Mouse (Mus musculus) embryonic facial prominence, embryonic 12.5 days (tissue): Measurements from ENCODE around the gene Rep15. TPM values are rescaled to one million over a fixed set of nuclear protein-coding genes. Genes with fewer than 3 reads are reported as not detected.

Experiments used
- ATAC-seq: fragments of 200-750 bp; cut with Nextera tagmentation; 2 replicates; pipeline ENCODE4 v1.8.0; 2017; ENCODE audit not compliant: insufficient number of reproducible peaks, insufficient read depth, low FRiP score, low TSS enrichment
- H3K27ac ChIP-seq: fragments of 300-500 bp; sonication (generic); 2 replicates; pipeline ENCODE4 v1.5.1; 2016; ENCODE audit warnings: mild to moderate bottlenecking
- H3K27me3 ChIP-seq: fragments of 300-500 bp; sonication (generic); 2 replicates; pipeline ENCODE4 v1.6.1; 2016; ENCODE audit warnings: mild to moderate bottlenecking, moderate library complexity
- H3K36me3 ChIP-seq: fragments of 300-500 bp; sonication (generic); 2 replicates; pipeline ENCODE4 v1.6.1; 2016; ENCODE audit warnings: mild to moderate bottlenecking
- H3K4me1 ChIP-seq: fragments of 300-500 bp; sonication (generic); 2 replicates; pipeline ENCODE4 v1.6.1; 2016
- H3K4me2 ChIP-seq: fragments of 300-500 bp; sonication (generic); replicated peaks from 2 replicates; pipeline ENCODE4 v1.6.1; 2016; ENCODE audit warnings: mild to moderate bottlenecking, moderate library complexity
- H3K4me3 ChIP-seq: fragments of 300-500 bp; sonication (generic); 2 replicates; pipeline ENCODE4 v1.5.1; 2016; ENCODE audit warnings: mild to moderate bottlenecking
- H3K9ac ChIP-seq: fragments of 300-500 bp; sonication (generic); 2 replicates; pipeline ENCODE4 v1.6.1; 2016; ENCODE audit warnings: mild to moderate bottlenecking, moderate library complexity
- H3K9me3 ChIP-seq: fragments of 300-500 bp; sonication (generic); 2 replicates; pipeline ENCODE4 v1.6.1; 2016; ENCODE audit warnings: mild to moderate bottlenecking, moderate library complexity
- WGBS: fragments of 180-500 bp; shearing (Covaris S2); methylation state at CpG from one replicate; pipeline ENCODE4 v1.1.7; 2016; 5-methylcytosine and 5-hydroxymethylcytosine counted together
- polyA plus RNA-seq: library from polyadenylated mRNA; unstranded; fragments of >200 nt; fragmentation: Nextera tagmentation; extraction: Ambion mirVana; gene quantifications from 2 replicates; pipeline ENCODE4 v1.2.1, GENCODE M21; 2016

Gene Rep15
- polyA plus RNA-seq, 1 experiment from 2014 or later, result 1.8 TPM

GRCm38 (mm10) chr6:147011555-147011954 is 20.8 kb upstream of the Rep15 start:
- no peaks in the 10 kb centered on the region for H3K9me3 ChIP-seq
- H3K4me3 ChIP-seq, result no peak overlapping the region
- H3K36me3 ChIP-seq, result peaks cover 20% of the 10 kb centered on the region
- H3K27me3 ChIP-seq, result no peaks in the 10 kb centered on the region
- no peak overlapping the region for H3K27ac ChIP-seq
- 64% methylated on average over 6 of the region's 6 CpGs for WGBS
- ATAC-seq, result no peak
- peaks cover 6% of the 10 kb centered on the region; the same call in 1 of the 2 replicates for H3K4me1 ChIP-seq
- no peak overlapping the region for H3K4me2 ChIP-seq
- no peak overlapping the region for H3K9ac ChIP-seq

DNA sequence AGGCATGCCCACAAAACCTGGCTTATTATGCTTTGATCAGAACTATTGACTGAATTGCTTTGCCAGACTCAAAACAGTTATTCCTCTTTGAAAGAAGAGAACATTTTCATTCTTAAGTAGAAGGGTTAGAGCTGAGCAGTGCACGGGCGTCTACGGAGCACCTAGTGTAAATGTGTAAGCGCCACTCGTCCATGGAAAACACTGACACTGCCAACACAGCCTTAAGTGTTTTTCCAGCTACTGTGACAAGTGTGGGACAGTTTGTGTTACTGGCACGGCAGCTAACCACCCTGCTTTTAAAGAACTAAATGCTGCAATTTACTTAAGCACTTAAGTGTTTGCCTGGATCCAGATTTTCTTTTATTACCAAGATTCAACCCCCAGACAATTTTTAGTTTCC is 20.4 kb upstream of the Rep15 start:
- Histone ChIP-seq H3K27ac (no peak overlapping the region), H3K36me3 (peaks cover 20% of the 10 kb centered on the region), H3K9ac (no peak overlapping the region), H3K4me1 (peaks cover 6% of the 10 kb centered on the region; the same call in 1 of the 2 replicates), H3K4me3 (no peak overlapping the region), H3K4me2 (no peak overlapping the region), H3K27me3 (no peaks in the 10 kb centered on the region), H3K9me3 (no peaks in the 10 kb centered on the region)
- no peak for ATAC-seq
- 69% methylated on average over 6 of the region's 6 CpGs for WGBS

GRCm38 (mm10) chr6:147013546-147013945 is 18.8 kb upstream of the Rep15 start:
- Histone ChIP-seq H3K27ac (no peak overlapping the region), H3K4me3 (no peak overlapping the region), H3K9ac (no peak overlapping the region), H3K4me2 (no peak overlapping the region), H3K36me3 (peaks cover 15% of the 10 kb centered on the region; the same call in 1 of the 2 replicates), H3K4me1 (peaks cover 6% of the 10 kb centered on the region; the same call in 1 of the 2 replicates), H3K9me3 (no peaks in the 10 kb centered on the region), H3K27me3 (no peaks in the 10 kb centered on the region)
- ATAC-seq, result no peak
- WGBS, result 81% methylated on average over 1 of the region's 1 CpGs

- peaks cover 26% of the 10 kb centered on the region for H3K36me3 ChIP-seq
- H3K9ac ChIP-seq, result no peak overlapping the region
- ATAC-seq, result no peak
- no peaks in the 10 kb centered on the region for H3K9me3 ChIP-seq
- H3K27ac ChIP-seq, result no peak overlapping the region
- H3K27me3 ChIP-seq, result no peaks in the 10 kb centered on the region
- no peak overlapping the region for H3K4me3 ChIP-seq
- no peaks in the 10 kb centered on the region for H3K4me1 ChIP-seq
- WGBS, result 93% methylated on average over 4 of the region's 4 CpGs
- no peak overlapping the region for H3K4me2 ChIP-seq
Observed at GRCm38 (mm10) chr6:147017906-147018305, 14.5 kb upstream of the Rep15 start.

GRCm38 (mm10) chr6:147018364-147018763 is 14.0 kb upstream of the Rep15 start:
- no peak overlapping the region for H3K4me3 ChIP-seq
- H3K27ac ChIP-seq, result no peak overlapping the region
- ATAC-seq, result no peak
- H3K36me3 ChIP-seq, result peaks cover 30% of the 10 kb centered on the region
- 93% methylated on average over 5 of the region's 5 CpGs for WGBS
- no peak overlapping the region for H3K4me2 ChIP-seq
- no peak overlapping the region for H3K9ac ChIP-seq
- H3K4me1 ChIP-seq, result no peaks in the 10 kb centered on the region
- no peaks in the 10 kb centered on the region for H3K27me3 ChIP-seq
- H3K9me3 ChIP-seq, result no peaks in the 10 kb centered on the region

GRCm38 (mm10) chr6:147021181-147021580 is 11.2 kb upstream of the Rep15 start:
- Histone ChIP-seq H3K4me1 (no peaks in the 10 kb centered on the region), H3K4me2 (no peak overlapping the region), H3K9ac (no peak overlapping the region), H3K9me3 (no peaks in the 10 kb centered on the region), H3K36me3 (peaks cover 37% of the 10 kb centered on the region), H3K27me3 (no peaks in the 10 kb centered on the region), H3K27ac (no peak overlapping the region), H3K4me3 (no peak overlapping the region)
- 96% methylated on average over 5 of the region's 5 CpGs for WGBS
- ATAC-seq, result no peak

GRCm38 (mm10) chr6:147022375-147023132 is 9.8 kb upstream of the Rep15 start:
- 87% methylated on average over 16 of the region's 16 CpGs for WGBS
- peaks cover 39% of the 10 kb centered on the region for H3K36me3 ChIP-seq
- no peak for ATAC-seq

GRCm38 (mm10) chr6:147023133-147023395 is 9.3 kb upstream of the Rep15 start:
- H3K27me3 ChIP-seq, result no peaks in the 10 kb centered on the region
- no peak overlapping the region for H3K4me3 ChIP-seq
- no peak overlapping the region for H3K4me2 ChIP-seq
- H3K4me1 ChIP-seq, result no peaks in the 10 kb centered on the region
- 96% methylated on average over 2 of the region's 2 CpGs for WGBS
- H3K27ac ChIP-seq, result no peak overlapping the region
- peaks cover 39% of the 10 kb centered on the region for H3K36me3 ChIP-seq
- no peak for ATAC-seq
- no peak overlapping the region for H3K9ac ChIP-seq
- no peaks in the 10 kb centered on the region for H3K9me3 ChIP-seq

More at GRCm38 (mm10) chr6:147022375-147023132, 9.8 kb upstream of the Rep15 start:
- no peak overlapping the region for H3K9ac ChIP-seq
- no peak overlapping the region for H3K27ac ChIP-seq
- no peaks in the 10 kb centered on the region for H3K4me1 ChIP-seq
- no peaks in the 10 kb centered on the region for H3K27me3 ChIP-seq
- H3K4me2 ChIP-seq, result no peak overlapping the region
- H3K9me3 ChIP-seq, result no peaks in the 10 kb centered on the region
- no peak overlapping the region for H3K4me3 ChIP-seq

DNA sequence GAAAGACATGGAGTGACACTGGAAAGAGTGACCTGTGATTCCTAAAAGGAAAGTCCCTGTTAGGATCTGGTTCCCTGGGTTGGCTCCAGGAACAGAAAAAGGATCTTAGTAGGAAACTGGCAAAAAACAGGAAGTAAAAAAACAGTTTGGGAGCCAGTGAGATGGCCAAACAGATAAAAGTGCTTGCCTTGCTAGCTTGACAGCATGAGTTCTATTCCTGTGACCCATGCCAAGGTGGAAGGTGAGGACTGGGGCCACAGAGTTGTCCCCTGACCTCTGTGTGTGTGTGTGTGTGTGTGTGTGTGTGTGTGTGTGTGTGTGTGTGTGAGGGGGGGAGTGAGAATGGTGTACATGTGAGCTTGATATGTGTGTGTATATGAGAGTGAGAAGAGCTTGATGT is 8.8 kb upstream of the Rep15 start:
- no peak overlapping the region for H3K27ac ChIP-seq
- peaks cover 39% of the 10 kb centered on the region for H3K36me3 ChIP-seq
- H3K9ac ChIP-seq, result no peak overlapping the region
- H3K27me3 ChIP-seq, result no peaks in the 10 kb centered on the region
- H3K4me2 ChIP-seq, result no peak overlapping the region
- no peaks in the 10 kb centered on the region for H3K9me3 ChIP-seq
- H3K4me1 ChIP-seq, result no peaks in the 10 kb centered on the region
- ATAC-seq, result no peak
- no peak overlapping the region for H3K4me3 ChIP-seq

- Histone ChIP-seq H3K4me3 (no peak overlapping the region), H3K27ac (no peak overlapping the region), H3K27me3 (no peaks in the 10 kb centered on the region), H3K4me1 (no peaks in the 10 kb centered on the region), H3K9ac (no peak overlapping the region), H3K36me3 (peaks cover 43% of the 10 kb centered on the region), H3K4me2 (no peak overlapping the region), H3K9me3 (no peaks in the 10 kb centered on the region)
- no peak for ATAC-seq
- WGBS, result 80% methylated on average over 3 of the region's 3 CpGs
Observed at GRCm38 (mm10) chr6:147024761-147025160, 7.6 kb upstream of the Rep15 start.

- ATAC-seq, result no peak
- 83% methylated on average over 2 of the region's 2 CpGs for WGBS
- H3K4me3 ChIP-seq, result no peak overlapping the region
- H3K27me3 ChIP-seq, result no peaks in the 10 kb centered on the region
- no peaks in the 10 kb centered on the region for H3K9me3 ChIP-seq
- no peak overlapping the region for H3K9ac ChIP-seq
- no peak overlapping the region for H3K4me2 ChIP-seq
- H3K36me3 ChIP-seq, result peaks cover 45% of the 10 kb centered on the region
- no peaks in the 10 kb centered on the region for H3K4me1 ChIP-seq
- no peak overlapping the region for H3K27ac ChIP-seq
Observed at GRCm38 (mm10) chr6:147028396-147028795, 4.0 kb upstream of the Rep15 start.

GRCm38 (mm10) chr6:147029591-147029990 is 2.8 kb upstream of the Rep15 start:
- ATAC-seq, result no peak
- H3K4me2 ChIP-seq, result no peak overlapping the region
- peaks cover 42% of the 10 kb centered on the region for H3K36me3 ChIP-seq
- no peak overlapping the region for H3K9ac ChIP-seq
- WGBS, result 95% methylated on average over 9 of the region's 9 CpGs
- no peaks in the 10 kb centered on the region for H3K9me3 ChIP-seq
- H3K4me1 ChIP-seq, result no peaks in the 10 kb centered on the region
- no peak overlapping the region for H3K27ac ChIP-seq
- no peak overlapping the region for H3K4me3 ChIP-seq
- no peaks in the 10 kb centered on the region for H3K27me3 ChIP-seq
